Mouse (Mus musculus): Measurements from ENCODE around the gene Runx2. TPM values are rescaled to one million over a fixed set of nuclear protein-coding genes. Genes with fewer than 3 reads are reported as not detected.

The Runx2 gene
- polyA plus RNA-seq, 1 experiment from 2014 or later = 0.21 TPM

- H3K27me3 ChIP-seq (replicated peaks) = peaks cover 5% of the 10 kb centered on the region; the same call in 1 of the 2 replicates
- H3K9ac ChIP-seq = no peak overlapping the region
- WGBS = 65% methylated on average over 3 of the region's 3 CpGs
- H3K36me3 ChIP-seq = no peaks in the 10 kb centered on the region
- ATAC-seq (ENCODE audit: extremely low read depth, insufficient number of reproducible peaks, low FRiP score, low TSS enrichment) = no peak
- H3K4me2 ChIP-seq = no peak overlapping the region
- H3K4me1 ChIP-seq = no peaks in the 10 kb centered on the region
- no peak overlapping the region for H3K4me3 ChIP-seq
- no peaks in the 10 kb centered on the region for H3K9me3 ChIP-seq
- H3K27ac ChIP-seq (replicated peaks) = no peak overlapping the region
These were observed 228.4 kb downstream of the Runx2 start for GRCm38 (mm10) chr17:44586196-44586595.

GRCm38 (mm10) chr17:44584781-44585180 is 229.8 kb downstream of the Runx2 start:
- 74% methylated on average over 6 of the region's 6 CpGs for WGBS

DNA sequence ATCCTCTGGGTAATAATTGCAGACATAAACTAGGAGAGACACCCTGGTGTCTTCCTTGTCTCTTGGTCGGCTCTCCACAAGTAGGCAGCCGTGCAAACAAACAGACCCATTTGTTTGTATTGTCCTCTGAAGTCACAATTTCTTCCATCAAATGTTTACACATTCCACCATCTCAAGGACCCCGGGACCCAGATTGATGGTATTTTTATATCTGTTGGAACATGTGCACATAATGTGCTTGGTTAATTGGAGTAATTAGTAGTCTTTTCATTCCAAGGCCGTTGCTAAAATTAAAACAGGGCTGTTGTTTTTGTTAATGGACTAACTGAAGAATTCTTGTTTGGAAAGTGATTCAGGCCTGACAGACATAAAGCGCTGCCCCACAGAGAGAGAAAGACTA is 236.8 kb downstream of the Runx2 start:
- no peak for ATAC-seq (ENCODE audit: extremely low read depth, insufficient number of reproducible peaks, low FRiP score, low TSS enrichment)
- no peaks in the 10 kb centered on the region for H3K36me3 ChIP-seq
- H3K4me2 ChIP-seq = no peak overlapping the region
- 57% methylated on average over 5 of the region's 5 CpGs for WGBS
- no peaks in the 10 kb centered on the region for H3K27me3 ChIP-seq (replicated peaks)
- no peaks in the 10 kb centered on the region for H3K9me3 ChIP-seq
- no peak overlapping the region for H3K27ac ChIP-seq (replicated peaks)
- no peaks in the 10 kb centered on the region for H3K4me1 ChIP-seq
- H3K9ac ChIP-seq = no peak overlapping the region
- no peak overlapping the region for H3K4me3 ChIP-seq

More at GRCm38 (mm10) chr17:44584781-44585180, 229.8 kb downstream of the Runx2 start:
- Histone ChIP-seq H3K27me3 (replicated peaks) (peaks cover 5% of the 10 kb centered on the region; the same call in 1 of the 2 replicates), H3K4me2 (no peak overlapping the region), H3K27ac (replicated peaks) (no peak overlapping the region), H3K4me3 (no peak overlapping the region), H3K9me3 (no peaks in the 10 kb centered on the region), H3K4me1 (no peaks in the 10 kb centered on the region), H3K36me3 (no peaks in the 10 kb centered on the region), H3K9ac (no peak overlapping the region)
- ATAC-seq (ENCODE audit: extremely low read depth, insufficient number of reproducible peaks, low FRiP score, low TSS enrichment) = no peak

DNA sequence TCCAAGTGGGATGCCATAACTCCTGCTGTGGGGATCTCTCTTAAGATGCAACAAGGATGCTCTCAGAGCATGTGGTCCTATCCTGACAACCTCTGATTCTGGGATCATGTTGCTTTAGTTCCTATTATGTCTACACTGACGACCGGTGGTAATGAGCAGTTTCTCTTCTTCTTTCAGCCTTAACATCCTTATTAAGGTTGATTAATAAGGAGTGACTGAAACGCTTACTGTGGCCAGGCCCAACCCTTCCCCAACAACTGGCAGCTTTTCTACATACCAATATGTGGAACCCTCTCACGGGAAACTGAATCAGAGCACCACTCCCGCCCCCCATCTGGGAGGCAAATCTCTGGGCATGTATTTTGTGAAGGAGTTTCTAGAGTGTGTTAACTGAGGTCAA is 243.7 kb downstream of the Runx2 start:
- 75% methylated on average over 5 of the region's 5 CpGs for WGBS
- H3K9ac ChIP-seq = no peak overlapping the region
- no peak for ATAC-seq (ENCODE audit: extremely low read depth, insufficient number of reproducible peaks, low FRiP score, low TSS enrichment)
- H3K9me3 ChIP-seq = no peaks in the 10 kb centered on the region
- H3K4me3 ChIP-seq = no peak overlapping the region
- no peaks in the 10 kb centered on the region for H3K4me1 ChIP-seq
- H3K36me3 ChIP-seq = no peaks in the 10 kb centered on the region
- H3K27ac ChIP-seq (replicated peaks) = no peak overlapping the region
- no peak overlapping the region for H3K4me2 ChIP-seq
- 0 out of 2 replicates have a peak, but pooled peaks cover 12% of the 10 kb centered on the region for H3K27me3 ChIP-seq (replicated peaks)

DNA sequence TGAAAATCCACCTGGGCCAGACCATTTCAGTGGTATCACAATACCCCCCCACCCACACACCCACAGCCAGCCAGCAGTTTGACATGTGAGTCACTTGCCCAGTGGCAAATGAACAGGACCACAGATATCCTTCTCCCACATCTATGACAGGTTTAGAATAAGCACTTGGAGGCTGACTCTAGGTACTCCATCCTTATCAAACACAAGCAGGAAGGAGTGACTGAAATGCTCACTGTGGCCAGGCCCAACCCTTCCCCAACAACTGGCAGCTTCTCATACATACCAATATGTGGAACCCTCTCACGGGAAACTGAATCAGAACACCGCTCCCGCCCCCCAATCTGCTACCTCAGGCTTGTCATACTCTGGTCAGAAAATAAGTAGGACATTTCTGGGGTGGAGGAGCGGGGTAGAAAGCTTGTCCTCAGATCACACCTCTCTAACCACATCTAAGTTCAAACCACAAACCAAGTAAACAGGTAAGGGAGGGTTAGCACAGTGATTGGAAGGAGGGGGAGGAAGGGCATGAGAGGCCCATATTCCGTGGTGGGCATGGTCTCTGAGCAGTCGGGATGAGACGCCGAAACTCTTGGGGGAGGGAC is 245.5 kb downstream of the Runx2 start:
- WGBS = 80% methylated on average over 8 of the region's 8 CpGs
- 0 out of 2 replicates have a peak, but pooled peaks cover 12% of the 10 kb centered on the region for H3K27me3 ChIP-seq (replicated peaks)
- H3K4me2 ChIP-seq = no peak overlapping the region
- H3K36me3 ChIP-seq = no peaks in the 10 kb centered on the region
- ATAC-seq (ENCODE audit: extremely low read depth, insufficient number of reproducible peaks, low FRiP score, low TSS enrichment) = no peak
- H3K4me3 ChIP-seq = no peak overlapping the region
- H3K27ac ChIP-seq (replicated peaks) = no peak overlapping the region
- H3K4me1 ChIP-seq = no peaks in the 10 kb centered on the region
- no peaks in the 10 kb centered on the region for H3K9me3 ChIP-seq
- no peak overlapping the region for H3K9ac ChIP-seq

GRCm38 (mm10) chr17:44566992-44567391 is 247.6 kb downstream of the Runx2 start:
- Histone ChIP-seq H3K27ac (replicated peaks) (no peak overlapping the region), H3K4me2 (no peak overlapping the region), H3K9me3 (no peaks in the 10 kb centered on the region), H3K4me3 (no peak overlapping the region), H3K36me3 (no peaks in the 10 kb centered on the region), H3K27me3 (replicated peaks) (peaks cover 17% of the 10 kb centered on the region; the same call in 1 of the 2 replicates), H3K4me1 (no peaks in the 10 kb centered on the region), H3K9ac (no peak overlapping the region)
- WGBS = 64% methylated on average over 5 of the region's 5 CpGs
- no peak for ATAC-seq (ENCODE audit: extremely low read depth, insufficient number of reproducible peaks, low FRiP score, low TSS enrichment)

DNA sequence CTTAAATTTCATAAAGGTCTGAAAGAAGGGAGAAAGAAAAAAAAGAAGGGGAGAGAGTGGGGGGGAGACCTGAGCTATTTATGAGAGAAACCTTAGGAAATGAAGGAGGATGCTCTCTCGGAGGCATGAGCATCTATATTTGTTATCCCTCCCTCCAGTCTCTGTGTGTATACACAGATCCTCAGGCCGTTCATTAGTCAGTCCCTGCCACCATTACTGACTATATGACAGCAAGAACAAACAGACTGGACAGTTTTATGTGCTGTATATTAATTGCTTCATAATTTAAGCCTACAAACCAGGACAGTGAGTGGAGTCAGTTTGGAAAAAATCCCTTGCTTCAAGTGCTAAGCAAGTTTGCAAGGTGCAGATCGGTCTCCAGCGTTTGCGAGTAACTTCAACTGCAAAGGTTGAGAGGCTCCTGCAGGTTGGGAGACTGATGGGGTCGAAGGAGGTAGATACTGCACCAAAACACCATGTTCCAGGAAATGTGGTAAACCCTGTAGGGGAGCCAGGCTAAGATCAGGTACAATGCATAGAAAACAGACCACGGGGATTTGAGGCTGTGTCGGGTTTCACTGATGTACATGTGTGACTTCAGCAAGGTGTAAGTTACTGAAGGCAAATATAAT is 248.6 kb downstream of the Runx2 start:
- Histone ChIP-seq H3K27me3 (replicated peaks) (peaks cover 21% of the 10 kb centered on the region; the same call in 1 of the 2 replicates), H3K27ac (replicated peaks) (no peak overlapping the region), H3K36me3 (no peaks in the 10 kb centered on the region), H3K9ac (no peak overlapping the region), H3K9me3 (no peaks in the 10 kb centered on the region), H3K4me3 (no peak overlapping the region), H3K4me1 (no peaks in the 10 kb centered on the region), H3K4me2 (no peak overlapping the region)
- 77% methylated on average over 8 of the region's 8 CpGs for WGBS
- ATAC-seq (ENCODE audit: extremely low read depth, insufficient number of reproducible peaks, low FRiP score, low TSS enrichment) = no peak

- Histone ChIP-seq H3K27me3 (replicated peaks) (peaks cover 23% of the 10 kb centered on the region; the same call in 1 of the 2 replicates), H3K9ac (no peak overlapping the region), H3K4me1 (no peaks in the 10 kb centered on the region), H3K4me2 (no peak overlapping the region), H3K9me3 (no peaks in the 10 kb centered on the region), H3K36me3 (no peaks in the 10 kb centered on the region), H3K4me3 (no peak overlapping the region), H3K27ac (replicated peaks) (no peak overlapping the region)
- WGBS = 64% methylated on average over 14 of the region's 14 CpGs
- ATAC-seq (ENCODE audit: extremely low read depth, insufficient number of reproducible peaks, low FRiP score, low TSS enrichment) = no peak
These were observed 249.2 kb downstream of the Runx2 start for GRCm38 (mm10) chr17:44565311-44565831.

- no peak for ATAC-seq (ENCODE audit: extremely low read depth, insufficient number of reproducible peaks, low FRiP score, low TSS enrichment)
- Histone ChIP-seq H3K36me3 (no peaks in the 10 kb centered on the region), H3K9ac (no peak overlapping the region), H3K4me1 (no peaks in the 10 kb centered on the region), H3K27me3 (replicated peaks) (peaks cover 26% of the 10 kb centered on the region; the same call in 1 of the 2 replicates), H3K4me3 (no peak overlapping the region), H3K4me2 (no peak overlapping the region), H3K9me3 (no peaks in the 10 kb centered on the region), H3K27ac (replicated peaks) (no peak overlapping the region)
- 56% methylated on average over 4 of the region's 4 CpGs for WGBS
These were observed 249.9 kb downstream of the Runx2 start for GRCm38 (mm10) chr17:44564611-44565198.

- Histone ChIP-seq H3K36me3 (no peaks in the 10 kb centered on the region), H3K4me3 (no peak overlapping the region), H3K9me3 (no peaks in the 10 kb centered on the region), H3K27me3 (replicated peaks) (peaks cover 19% of the 10 kb centered on the region; the same call in 1 of the 2 replicates), H3K9ac (no peak overlapping the region), H3K4me1 (no peaks in the 10 kb centered on the region), H3K4me2 (no peak overlapping the region), H3K27ac (replicated peaks) (no peak overlapping the region)
- no peak for ATAC-seq (ENCODE audit: extremely low read depth, insufficient number of reproducible peaks, low FRiP score, low TSS enrichment)
- 59% methylated on average over 7 of the region's 7 CpGs for WGBS
These were observed 254.6 kb downstream of the Runx2 start for GRCm38 (mm10) chr17:44560016-44560415.

GRCm38 (mm10) chr17:44557199-44558111 is 257.1 kb downstream of the Runx2 start:
- no peaks in the 10 kb centered on the region for H3K4me1 ChIP-seq
- WGBS = 65% methylated on average over 16 of the region's 16 CpGs
- H3K9ac ChIP-seq = no peak overlapping the region
- no peak for ATAC-seq (ENCODE audit: extremely low read depth, insufficient number of reproducible peaks, low FRiP score, low TSS enrichment)
- H3K4me3 ChIP-seq = no peak overlapping the region
- H3K27me3 ChIP-seq (replicated peaks) = peaks cover 19% of the 10 kb centered on the region; the same call in 1 of the 2 replicates
- no peak overlapping the region for H3K27ac ChIP-seq (replicated peaks)
- no peak overlapping the region for H3K4me2 ChIP-seq
- H3K36me3 ChIP-seq = no peaks in the 10 kb centered on the region
- no peaks in the 10 kb centered on the region for H3K9me3 ChIP-seq

Measured in heart, embryonic 13.5 days (tissue).